Mouse (Mus musculus) stomach, postnatal 0 days (tissue): ENCODE measurements around the gene Rhpn2.
A peak's percentile ranks its signal among the peaks of the same experiment; 100 is the strongest.

Experiments used
- CTCF ChIP-seq: IDR thresholded peaks from 2 replicates; pipeline ENCODE4 v1.5.1; 2016; ENCODE audit warnings: antibody characterized with exemption, low read depth, mild to moderate bottlenecking, moderate library complexity
- EP300 ChIP-seq: optimal IDR thresholded peaks from 2 replicates; pipeline ENCODE3; 2016; ENCODE audit warnings: antibody characterized with exemption

GRCm38 (mm10) chr7:35333692-35334526 lies at the start of gene Rhpn2:
- TF ChIP-seq EP300 (no peak), CTCF (peak; percentile 49)
